Mouse (Mus musculus): Measurements from ENCODE around the gene Spa17. TPM values are rescaled to one million over a fixed set of nuclear protein-coding genes. Genes with fewer than 3 reads are reported as not detected.

Gene Spa17
- polyA plus RNA-seq, 1 experiment from 2014 or later = 2.8 TPM

DNA sequence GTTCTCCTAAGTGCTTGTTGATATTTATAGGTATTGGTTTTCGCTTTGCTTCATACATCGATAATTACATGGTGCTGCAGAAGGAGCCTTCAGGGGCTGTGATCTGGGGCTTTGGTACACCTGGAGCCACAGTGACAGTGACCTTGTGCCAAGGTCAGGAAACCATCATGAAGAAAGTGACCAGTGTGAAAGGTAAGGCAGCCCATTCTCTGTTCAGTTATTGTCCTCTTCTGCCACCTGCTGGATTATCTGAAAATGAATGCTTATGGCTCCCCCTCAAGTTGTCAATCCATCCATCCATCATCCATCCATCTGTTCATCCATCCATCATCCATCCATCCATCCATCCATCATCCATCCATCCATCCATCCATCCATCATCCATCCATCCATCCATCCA lies 3.2 kb upstream of the Spa17 start:
- ATAC-seq (ENCODE audit: low read depth) = no peak
- no peaks in the 10 kb centered on the region for H3K36me3 ChIP-seq
- H3K4me3 ChIP-seq (replicated peaks) = no peak overlapping the region
- no peak overlapping the region for H3K27ac ChIP-seq
- peaks cover 26% of the 10 kb centered on the region for H3K4me1 ChIP-seq (replicated peaks)
- H3K9ac ChIP-seq = no peak overlapping the region
- WGBS (ENCODE audit: insufficient replicate concordance) = 50% methylated on average over 2 of the region's 2 CpGs
- no peaks in the 10 kb centered on the region for H3K9me3 ChIP-seq (replicated peaks)
- H3K27me3 ChIP-seq = no peaks in the 10 kb centered on the region
- H3K4me2 ChIP-seq = no peak overlapping the region
- DNase-seq = no peak

DNA sequence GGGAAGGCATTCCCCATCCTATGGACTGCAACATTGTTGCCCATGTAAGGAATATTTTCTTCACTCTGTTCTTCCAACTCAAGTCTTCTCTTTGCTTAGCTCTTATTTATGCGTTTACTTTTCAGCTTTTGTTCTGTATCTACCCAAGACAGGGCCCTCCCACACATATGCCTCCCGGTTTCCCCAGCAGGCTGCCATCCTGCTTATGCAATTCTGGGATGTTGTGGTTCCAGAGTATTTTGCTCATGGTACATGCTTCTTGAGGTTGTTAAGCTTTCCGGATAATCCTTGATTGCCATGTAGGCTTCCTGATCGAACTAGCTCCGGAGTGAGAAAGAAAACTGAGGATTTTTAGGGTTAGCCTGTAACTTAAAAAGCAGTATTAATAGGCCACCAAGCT lies 1.7 kb upstream of the Spa17 start:
- no peaks in the 10 kb centered on the region for H3K9me3 ChIP-seq (replicated peaks)
- H3K36me3 ChIP-seq = no peaks in the 10 kb centered on the region
- H3K9ac ChIP-seq = no peak overlapping the region
- DNase-seq = no peak
- H3K4me2 ChIP-seq = no peak overlapping the region
- no peak overlapping the region for H3K4me3 ChIP-seq (replicated peaks)
- peaks cover 26% of the 10 kb centered on the region for H3K4me1 ChIP-seq (replicated peaks)
- no peaks in the 10 kb centered on the region for H3K27me3 ChIP-seq
- WGBS (ENCODE audit: insufficient replicate concordance) = 77% methylated on average over 5 of the region's 5 CpGs
- H3K27ac ChIP-seq = no peak overlapping the region
- ATAC-seq (ENCODE audit: low read depth) = no peak

GRCm38 (mm10) chr9:37614316-37614715 lies 794 bp upstream of the Spa17 start:
- Histone ChIP-seq H3K9me3 (replicated peaks) (no peaks in the 10 kb centered on the region), H3K27ac (peak overlapping the region; percentile 70), H3K4me3 (replicated peaks) (peak overlapping the region; percentile 75), H3K4me2 (peak overlapping the region; percentile 91), H3K27me3 (no peaks in the 10 kb centered on the region), H3K9ac (peak overlapping the region; percentile 74; the same call in 1 of the 2 replicates), H3K4me1 (replicated peaks) (peaks cover 26% of the 10 kb centered on the region), H3K36me3 (no peaks in the 10 kb centered on the region)
- no peak for DNase-seq
- no peak for ATAC-seq (ENCODE audit: low read depth)

- peaks cover 26% of the 10 kb centered on the region for H3K4me1 ChIP-seq (replicated peaks)
- H3K36me3 ChIP-seq = no peaks in the 10 kb centered on the region
- peak overlapping the region; percentile 91 for H3K4me2 ChIP-seq
- H3K27me3 ChIP-seq = no peaks in the 10 kb centered on the region
- DNase-seq (no peak), ATAC-seq (ENCODE audit: low read depth) (peak; percentile 47; the same call in 1 of the 2 replicates)
- H3K9ac ChIP-seq = peak overlapping the region; percentile 74
- peak overlapping the region; percentile 70 for H3K27ac ChIP-seq
- no peaks in the 10 kb centered on the region for H3K9me3 ChIP-seq (replicated peaks)
- peak overlapping the region; percentile 75 for H3K4me3 ChIP-seq (replicated peaks)
- WGBS (ENCODE audit: insufficient replicate concordance) = 22% methylated on average over 6 of the region's 6 CpGs
Observed at GRCm38 (mm10) chr9:37613911-37614280, 374 bp upstream of the Spa17 start.

DNA sequence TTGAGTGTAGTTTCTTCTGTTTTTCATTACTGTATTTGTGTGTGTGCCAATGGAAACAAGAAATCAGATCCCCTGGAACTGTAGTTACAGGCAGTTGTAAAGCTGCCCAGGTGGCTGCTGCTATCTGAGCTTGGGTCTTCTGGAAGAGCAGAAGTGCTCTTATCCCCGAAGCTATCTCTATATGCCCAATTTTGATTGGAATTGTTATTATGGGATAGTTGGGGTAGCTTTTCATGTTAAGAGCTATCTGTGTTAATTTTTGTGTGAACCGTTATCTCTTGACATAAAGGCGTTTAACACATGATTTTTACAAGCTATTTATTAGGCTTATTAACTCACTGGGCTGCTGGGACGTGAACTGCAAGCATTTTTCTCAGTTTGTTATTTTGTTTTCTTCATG lies 4.0 kb downstream of the Spa17 start:
- no peaks in the 10 kb centered on the region for H3K9me3 ChIP-seq (replicated peaks)
- H3K4me2 ChIP-seq = no peak overlapping the region
- no peaks in the 10 kb centered on the region for H3K27me3 ChIP-seq
- no peak for ATAC-seq (ENCODE audit: low read depth)
- no peak overlapping the region for H3K27ac ChIP-seq
- H3K4me3 ChIP-seq (replicated peaks) = no peak overlapping the region
- no peaks in the 10 kb centered on the region for H3K36me3 ChIP-seq
- no peak overlapping the region for H3K9ac ChIP-seq
- no peak for DNase-seq
- H3K4me1 ChIP-seq (replicated peaks) = peaks cover 25% of the 10 kb centered on the region
- WGBS (ENCODE audit: insufficient replicate concordance) = 63% methylated on average over 4 of the region's 4 CpGs

DNA sequence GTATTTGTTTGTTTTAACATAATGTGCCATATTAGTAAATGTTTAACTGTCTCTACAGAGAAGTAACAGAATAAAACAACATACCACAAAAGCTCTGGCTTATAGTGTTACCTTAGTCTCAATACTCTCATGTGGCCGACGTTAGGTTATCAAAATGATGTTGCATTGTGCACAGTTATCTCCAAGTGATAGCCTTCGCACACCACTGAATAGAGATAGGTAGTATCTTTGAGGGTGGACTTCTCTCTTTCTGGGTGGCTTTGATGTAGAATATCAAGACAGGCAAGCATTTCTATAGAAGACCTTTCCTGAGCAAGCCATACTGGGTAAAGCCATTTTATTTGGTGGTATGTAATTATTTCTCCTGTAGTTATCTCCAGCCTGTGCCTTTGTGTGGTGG lies 8.4 kb downstream of the Spa17 start:
- Histone ChIP-seq H3K36me3 (no peaks in the 10 kb centered on the region), H3K9me3 (replicated peaks) (no peaks in the 10 kb centered on the region), H3K27ac (no peak overlapping the region), H3K4me3 (replicated peaks) (no peak overlapping the region), H3K9ac (no peak overlapping the region), H3K4me2 (no peak overlapping the region), H3K27me3 (no peaks in the 10 kb centered on the region), H3K4me1 (replicated peaks) (peaks cover 20% of the 10 kb centered on the region)
- WGBS (ENCODE audit: insufficient replicate concordance) = 32% methylated on average over 3 of the region's 3 CpGs
- no peak for DNase-seq
- ATAC-seq (ENCODE audit: low read depth) = peak; percentile 39

- Histone ChIP-seq H3K27me3 (no peaks in the 10 kb centered on the region), H3K9ac (no peak overlapping the region), H3K4me2 (peak overlapping the region; percentile 26), H3K9me3 (replicated peaks) (no peaks in the 10 kb centered on the region), H3K36me3 (no peaks in the 10 kb centered on the region), H3K27ac (peak overlapping the region; percentile 57), H3K4me3 (replicated peaks) (no peak overlapping the region), H3K4me1 (replicated peaks) (peaks cover 25% of the 10 kb centered on the region)
- DNase-seq = peak; percentile 64
- 21% methylated on average over 2 of the region's 2 CpGs for WGBS (ENCODE audit: insufficient replicate concordance)
- peak; percentile 97 for ATAC-seq (ENCODE audit: low read depth)
Observed at GRCm38 (mm10) chr9:37600538-37601205, 12.8 kb downstream of the Spa17 start.

- Histone ChIP-seq H3K36me3 (no peaks in the 10 kb centered on the region), H3K4me3 (replicated peaks) (no peak overlapping the region), H3K9ac (no peak overlapping the region), H3K27ac (no peak overlapping the region), H3K9me3 (replicated peaks) (no peaks in the 10 kb centered on the region), H3K4me2 (no peak overlapping the region), H3K27me3 (no peaks in the 10 kb centered on the region), H3K4me1 (replicated peaks) (peaks cover 21% of the 10 kb centered on the region)
- ATAC-seq (ENCODE audit: low read depth) (no peak), DNase-seq (no peak)
- WGBS (ENCODE audit: insufficient replicate concordance) = 68% methylated on average over 2 of the region's 2 CpGs
Observed at GRCm38 (mm10) chr9:37598637-37599036, 14.9 kb downstream of the Spa17 start.

DNA sequence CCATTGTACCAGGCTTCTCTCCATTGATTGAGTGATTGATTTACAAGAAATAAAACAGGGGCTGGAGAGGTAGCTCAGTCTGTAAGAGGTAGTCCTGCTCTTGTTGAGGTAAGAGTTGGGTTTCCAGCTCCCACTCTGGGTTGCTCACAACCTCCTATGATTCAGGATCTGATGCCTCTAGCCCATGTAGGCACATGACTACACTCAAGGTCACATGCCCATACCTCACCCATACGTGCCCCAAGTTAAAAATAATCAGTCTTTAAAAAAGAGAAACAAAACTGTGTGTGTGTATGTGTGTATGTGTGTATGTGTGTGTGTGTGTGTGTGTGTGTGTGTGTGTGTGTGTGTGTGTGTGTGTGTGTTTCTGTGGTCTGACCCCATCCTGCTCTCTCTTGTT lies 18.0 kb downstream of the Spa17 start:
- peaks cover 20% of the 10 kb centered on the region for H3K4me1 ChIP-seq (replicated peaks)
- no peak for ATAC-seq (ENCODE audit: low read depth)
- no peak overlapping the region for H3K4me2 ChIP-seq
- H3K9ac ChIP-seq = no peak overlapping the region
- H3K36me3 ChIP-seq = no peaks in the 10 kb centered on the region
- WGBS (ENCODE audit: insufficient replicate concordance) = 53% methylated on average over 1 of the region's 1 CpGs
- no peak overlapping the region for H3K4me3 ChIP-seq (replicated peaks)
- H3K27ac ChIP-seq = no peak overlapping the region
- H3K9me3 ChIP-seq (replicated peaks) = peaks cover 2% of the 10 kb centered on the region; the same call in 1 of the 2 replicates
- H3K27me3 ChIP-seq = no peaks in the 10 kb centered on the region
- no peak for DNase-seq

DNA sequence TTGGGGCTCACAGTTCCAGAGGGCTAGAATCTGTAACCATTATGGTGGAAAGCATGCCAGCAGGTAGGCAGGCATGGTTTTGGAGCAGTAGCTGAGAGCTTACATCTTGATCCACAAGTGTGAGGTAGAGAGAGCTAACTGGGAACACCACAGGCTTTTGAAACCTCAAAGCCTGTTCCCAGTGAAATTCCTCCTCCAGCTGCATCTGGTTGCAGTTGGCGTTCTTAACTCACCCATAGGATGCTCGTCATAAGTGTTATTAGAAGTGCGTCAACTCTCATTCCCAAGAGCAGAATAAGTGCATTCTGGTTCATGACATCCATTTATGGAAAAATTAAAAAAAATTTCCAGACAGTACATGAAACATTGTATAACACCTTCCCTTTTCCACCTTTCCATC lies 19.8 kb downstream of the Spa17 start:
- Histone ChIP-seq H3K9me3 (replicated peaks) (peaks cover 2% of the 10 kb centered on the region; the same call in 1 of the 2 replicates), H3K4me2 (no peak overlapping the region), H3K27ac (no peak overlapping the region), H3K9ac (no peak overlapping the region), H3K27me3 (no peaks in the 10 kb centered on the region), H3K4me3 (replicated peaks) (no peak overlapping the region), H3K36me3 (no peaks in the 10 kb centered on the region), H3K4me1 (replicated peaks) (peaks cover 10% of the 10 kb centered on the region)
- 82% methylated on average over 3 of the region's 3 CpGs for WGBS (ENCODE audit: insufficient replicate concordance)
- ATAC-seq (ENCODE audit: low read depth) (no peak), DNase-seq (no peak)

DNA sequence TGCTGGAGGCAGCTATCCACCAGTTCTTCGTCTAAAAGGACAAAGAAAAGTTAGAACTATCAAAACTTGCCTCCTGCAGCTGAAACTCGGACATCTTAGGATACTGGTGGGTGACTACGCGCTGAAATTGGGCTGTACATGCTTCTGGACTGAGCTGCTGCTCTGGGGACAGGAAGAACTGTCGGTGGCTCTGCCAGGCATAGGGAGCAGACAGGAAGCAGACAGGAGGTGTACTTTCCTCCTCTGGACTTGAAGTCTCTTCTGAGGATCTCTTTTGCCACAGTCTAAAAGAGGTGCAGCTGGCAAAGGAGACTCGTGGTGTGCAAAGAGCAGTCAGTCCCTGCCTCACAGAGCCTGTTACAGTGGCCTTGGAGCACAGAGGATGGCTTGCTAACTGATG lies 20.9 kb downstream of the Spa17 start:
- Histone ChIP-seq H3K4me3 (replicated peaks) (no peak overlapping the region), H3K4me2 (no peak overlapping the region), H3K4me1 (replicated peaks) (peaks cover 10% of the 10 kb centered on the region), H3K27ac (no peak overlapping the region), H3K9me3 (replicated peaks) (peaks cover 2% of the 10 kb centered on the region; the same call in 1 of the 2 replicates), H3K27me3 (no peaks in the 10 kb centered on the region), H3K36me3 (no peaks in the 10 kb centered on the region), H3K9ac (no peak overlapping the region)
- DNase-seq (no peak), ATAC-seq (ENCODE audit: low read depth) (no peak)
- WGBS (ENCODE audit: insufficient replicate concordance) = 22% methylated on average over 6 of the region's 6 CpGs

GRCm38 (mm10) chr9:37592025-37592424 lies 21.5 kb downstream of the Spa17 start:
- no peak overlapping the region for H3K9ac ChIP-seq
- no peak overlapping the region for H3K27ac ChIP-seq
- WGBS (ENCODE audit: insufficient replicate concordance) = 23% methylated on average over 2 of the region's 2 CpGs
- H3K4me3 ChIP-seq (replicated peaks) = no peak overlapping the region
- DNase-seq = no peak
- H3K36me3 ChIP-seq = no peaks in the 10 kb centered on the region
- no peaks in the 10 kb centered on the region for H3K27me3 ChIP-seq
- peaks cover 10% of the 10 kb centered on the region for H3K4me1 ChIP-seq (replicated peaks)
- ATAC-seq (ENCODE audit: low read depth) = peak; percentile 48
- H3K9me3 ChIP-seq (replicated peaks) = peaks cover 2% of the 10 kb centered on the region; the same call in 1 of the 2 replicates
- no peak overlapping the region for H3K4me2 ChIP-seq
